21 mouse cellular contexts compared by ENCODE assay signal in the genomic region with DNA sequence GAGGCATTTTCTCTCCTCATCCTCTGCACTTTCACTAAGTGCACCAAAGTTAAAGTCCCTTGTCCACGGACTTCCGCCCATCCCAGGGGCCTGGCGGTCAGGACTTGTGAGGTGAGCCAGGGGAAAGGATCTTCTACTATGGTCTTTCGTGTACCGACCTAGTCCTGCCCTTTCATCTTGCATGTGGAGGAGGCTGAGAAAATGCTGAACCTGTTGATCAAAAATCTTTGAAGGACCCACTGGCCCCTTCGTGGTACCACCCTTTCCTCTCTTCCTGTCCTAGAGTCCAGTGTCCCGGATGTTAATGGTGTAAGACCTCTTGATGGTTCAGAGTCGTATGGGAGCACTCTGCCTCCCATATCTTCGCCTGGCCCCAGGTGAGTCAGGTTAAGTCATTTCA. TPM values are rescaled to one million over a fixed set of nuclear protein-coding genes. Genes with fewer than 3 reads are reported as not detected.
DNase-seq lines count a peak whose midpoint lies in the region; ATAC-seq and TF ChIP-seq lines count a peak whose summit lies in the region.
"Had no signal": no experiment of that assay in that cellular context is flagged by ENCODE, and none has a peak within 500 bp of the region (broad histone marks: within the 10 kb centered on the region; RNA-seq: fewer than 3 reads in every experiment).

A gene (plus strand): TSS at position 301 of the 400 bp plus-strand sequence.

- H3K4me1 ChIP-seq in forebrain, embryonic 11.5 days (replicated peaks; ENCODE audit: control insufficient read depth, insufficient read depth, low read length): no peaks in the 10 kb centered on the region
- H3K4me1 ChIP-seq in forebrain, embryonic 10.5 days: no peaks in the 10 kb centered on the region
- H3K4me1 ChIP-seq in heart, embryonic 10.5 days: 0 out of 2 replicates have a peak, but pooled peaks cover 14% of the 10 kb centered on the region
- no peaks in the 10 kb centered on the region for H3K4me1 ChIP-seq in heart, embryonic 11.5 days (ENCODE audit: control insufficient read depth, insufficient read depth, low read length)
- no peaks in the 10 kb centered on the region for H3K4me1 ChIP-seq in kidney, embryonic 14.5 days (ENCODE audit: control insufficient read depth, insufficient read depth, low read length)
- H3K4me1 ChIP-seq in testis, adult 2 months (ENCODE audit: control insufficient read depth, insufficient read depth, low read length): peaks cover 10% of the 10 kb centered on the region

- no peak within 1 kb of the TSS for H3K4me2 ChIP-seq in forebrain, embryonic 11.5 days (ENCODE audit: low read depth, low read length, severe bottlenecking)
- no peak within 1 kb of the TSS for H3K4me2 ChIP-seq in heart, embryonic 11.5 days
- H3K4me2 ChIP-seq in kidney, embryonic 14.5 days (replicated peaks; ENCODE audit: low read depth, low read length): no peak within 1 kb of the TSS

- H3K36me3 ChIP-seq in forebrain, embryonic 11.5 days (ENCODE audit: control insufficient read depth, insufficient read depth, low read length): no peaks in the 10 kb centered on the region
- no peaks in the 10 kb centered on the region for H3K36me3 ChIP-seq in forebrain, embryonic 10.5 days (replicated peaks)
- H3K36me3 ChIP-seq in heart, embryonic 10.5 days: no peaks in the 10 kb centered on the region
- H3K36me3 ChIP-seq in heart, embryonic 11.5 days (ENCODE audit: control insufficient read depth, insufficient read depth, low read length): no peaks in the 10 kb centered on the region
- H3K36me3 ChIP-seq in kidney, embryonic 14.5 days (ENCODE audit: control insufficient read depth, insufficient read depth, low read length): no peaks in the 10 kb centered on the region
- H3K36me3 ChIP-seq in testis, adult 2 months (ENCODE audit: control insufficient read depth, insufficient read depth, low read length): no peaks in the 10 kb centered on the region
- H3K36me3 ChIP-seq: G1E had no signal

- no peak for TF ChIP-seq CTCF in testis, adult 2 months (IDR thresholded peaks at IDR 0.05; ENCODE audit: control insufficient read depth, insufficient read depth, insufficient replicate concordance, low read depth, low read length)

- no peak for TF ChIP-seq POLR2A in testis, adult 2 months (IDR thresholded peaks at IDR 0.05; ENCODE audit: control insufficient read depth, low read depth, low read length)

- H3K27me3 ChIP-seq in forebrain, embryonic 11.5 days (ENCODE audit: control insufficient read depth, insufficient read depth, low read length): no peaks in the 10 kb centered on the region
- no peaks in the 10 kb centered on the region for H3K27me3 ChIP-seq in forebrain, embryonic 10.5 days (ENCODE audit: poor library complexity, severe bottlenecking)
- H3K27me3 ChIP-seq in heart, embryonic 10.5 days (ENCODE audit: insufficient read depth, poor library complexity, severe bottlenecking): peaks cover 3% of the 10 kb centered on the region; the same call in 1 of the 2 replicates
- H3K27me3 ChIP-seq in heart, embryonic 11.5 days (ENCODE audit: control insufficient read depth, insufficient read depth, low read length): no peaks in the 10 kb centered on the region; the same call in 1 of the 2 replicates
- H3K27me3 ChIP-seq in kidney, embryonic 14.5 days (ENCODE audit: control insufficient read depth, insufficient read depth, low read length): no peaks in the 10 kb centered on the region
- no peaks in the 10 kb centered on the region for H3K27me3 ChIP-seq in testis, adult 2 months (ENCODE audit: control insufficient read depth, insufficient read depth, low read length)

- WGBS in forebrain, embryonic 11.5 days: 84% methylated on average over 9 of the region's 9 CpGs
- 85% methylated on average over 9 of the region's 9 CpGs for WGBS in forebrain, embryonic 10.5 days
- WGBS in heart, embryonic 10.5 days: 77% methylated on average over 9 of the region's 9 CpGs
- WGBS in heart, embryonic 11.5 days (ENCODE audit: insufficient replicate concordance): 70% methylated on average over 9 of the region's 9 CpGs
- WGBS in kidney, embryonic 14.5 days: 86% methylated on average over 9 of the region's 9 CpGs

- no peak within 1 kb of the TSS for H3K4me3 ChIP-seq in forebrain, embryonic 11.5 days (ENCODE audit: low read depth, low read length)
- no peak within 1 kb of the TSS for H3K4me3 ChIP-seq in forebrain, embryonic 10.5 days
- H3K4me3 ChIP-seq in heart, embryonic 10.5 days: no peak within 1 kb of the TSS
- no peak within 1 kb of the TSS for H3K4me3 ChIP-seq in heart, embryonic 11.5 days (ENCODE audit: low read depth, low read length)
- H3K4me3 ChIP-seq in kidney, embryonic 14.5 days (ENCODE audit: low read length): no peak within 1 kb of the TSS
- H3K4me3 ChIP-seq in testis, adult 2 months (ENCODE audit: control insufficient read depth, low read depth, low read length): peak within 1 kb of the TSS; percentile 83

- H3K27ac ChIP-seq in forebrain, embryonic 11.5 days (ENCODE audit: low read depth, low read length): no peak within 1 kb of the TSS
- H3K27ac ChIP-seq in forebrain, embryonic 10.5 days: no peak within 1 kb of the TSS
- 0 out of 2 replicates have a peak within 1 kb of the TSS, but pooled peaks have one; percentile 5 for H3K27ac ChIP-seq in heart, embryonic 10.5 days
- H3K27ac ChIP-seq in heart, embryonic 11.5 days (ENCODE audit: low read depth, low read length): no peak within 1 kb of the TSS
- 0 out of 2 replicates have a peak within 1 kb of the TSS, but pooled peaks have one; percentile 7 for H3K27ac ChIP-seq in kidney, embryonic 14.5 days (ENCODE audit: low read depth, low read length)
- H3K27ac ChIP-seq in testis, adult 2 months (ENCODE audit: control insufficient read depth, insufficient read depth, low read depth, low read length): peak within 1 kb of the TSS; percentile 23; the same call in 1 of the 2 replicates

- DNase-seq in forebrain, embryonic 11.5 days (ENCODE audit: low spot score): peak; percentile 19
- no peak for DNase-seq in forebrain, embryonic 10.5 days (ENCODE audit: extremely low spot score, low spot score)
- DNase-seq in heart, embryonic 10.5 days (ENCODE audit: low spot score): no peak
- no peak for DNase-seq in kidney, adult 11 months
- DNase-seq in testis, postnatal 10 days (ENCODE audit: low spot score): no peak
- DNase-seq: adrenal gland, adult 2 months; adrenal gland, adult 8-10 months; adrenal gland, postnatal 10 days; adrenal gland, postnatal 14 days; adrenal gland, postnatal 25 days; adrenal gland, postnatal 36 days; B cell, adult 2 months; cerebellum, adult 11 months; cerebellum, adult 11-12 months had no signal

- H3K9me3 ChIP-seq in forebrain, embryonic 11.5 days (ENCODE audit: control insufficient read depth, low read length): no peaks in the 10 kb centered on the region
- no peaks in the 10 kb centered on the region for H3K9me3 ChIP-seq in forebrain, embryonic 10.5 days
- H3K9me3 ChIP-seq in heart, embryonic 10.5 days: no peaks in the 10 kb centered on the region
- no peaks in the 10 kb centered on the region for H3K9me3 ChIP-seq in heart, embryonic 11.5 days (replicated peaks; ENCODE audit: control insufficient read depth, low read length)
- H3K9me3 ChIP-seq in kidney, embryonic 14.5 days (ENCODE audit: control insufficient read depth, low read length): no peaks in the 10 kb centered on the region
- H3K9me3 ChIP-seq: G1E had no signal

- H3K9ac ChIP-seq in forebrain, embryonic 11.5 days (ENCODE audit: low read length): no peak within 1 kb of the TSS
- H3K9ac ChIP-seq in heart, embryonic 11.5 days (ENCODE audit: low read depth, low read length): no peak within 1 kb of the TSS
- no peak within 1 kb of the TSS for H3K9ac ChIP-seq in kidney, embryonic 14.5 days (ENCODE audit: low read depth, low read length)

- ATAC-seq in forebrain, embryonic 11.5 days (replicated peaks; ENCODE audit: low FRiP score): no peak
- ATAC-seq in heart, embryonic 11.5 days (replicated peaks; ENCODE audit: insufficient number of reproducible peaks, low FRiP score, low TSS enrichment): no peak
- ATAC-seq in kidney, embryonic 14.5 days (ENCODE audit: low FRiP score, low TSS enrichment): no peak
- ATAC-seq: activated CD4-positive, CD25-positive, alpha-beta regulatory T cell, adult 4 months; CD4-positive, CD25-positive, alpha-beta regulatory T cell, adult 4 months; Patski had no signal

RNA-seq across cellular contexts. Expression of the gene that starts here (rescaled TPM):
- not detected in 2 replicates for polyA plus RNA-seq in forebrain, embryonic 11.5 days (2014; fragmentation: Nextera tagmentation; extraction: Ambion mirVana)
- polyA plus RNA-seq in forebrain, embryonic 10.5 days (2016; fragmentation: Nextera tagmentation; extraction: Ambion mirVana): not detected in 2 replicates
- polyA plus RNA-seq in heart, embryonic 10.5 days (2016; fragmentation: Nextera tagmentation; extraction: Ambion mirVana): not detected in 2 replicates
- not detected in 2 replicates for polyA plus RNA-seq in heart, embryonic 11.5 days (2014; fragmentation: Nextera tagmentation; extraction: Ambion mirVana)
- not detected in 2 replicates for polyA plus RNA-seq in kidney, embryonic 14.5 days (2014; fragmentation: Nextera tagmentation; extraction: Ambion mirVana)
- polyA plus RNA-seq in testis, adult 2 months (2012; rRNA removed): 0.99 and 1.6 TPM in 2 replicates
- polyA plus RNA-seq: activated CD4-positive, CD25-positive, alpha-beta regulatory T cell, adult 4 months; adrenal gland, adult 2 months; CD4-positive, CD25-positive, alpha-beta regulatory T cell, adult 4 months; G1E; Patski had no signal

Comparison
In these comparisons a context has a peak if more than half of its experiments do, and no peak if none do; other contexts are left out.
1. H3K27ac ChIP-seq: peak in heart, embryonic 10.5 days (single experiment), kidney, embryonic 14.5 days (single experiment) and testis, adult 2 months (single experiment); none in forebrain, embryonic 11.5 days (single experiment), forebrain, embryonic 10.5 days (single experiment) and heart, embryonic 11.5 days (single experiment).
2. Peak in DNase-seq in forebrain, embryonic 11.5 days; RNA of the gene not detected or under 1 TPM.